Mouse (Mus musculus) skeletal muscle tissue, postnatal 0 days (tissue): ENCODE data around the gene Mfge8. TPM values are rescaled to one million over a fixed set of nuclear protein-coding genes. Genes with fewer than 3 reads are reported as not detected.

ENCODE experiments used
- polyA plus RNA-seq: library from polyadenylated mRNA; unstranded; fragments of >200 nt; fragmentation: Nextera tagmentation; extraction: Ambion mirVana; gene quantifications from 2 replicates; pipeline ENCODE4 v1.2.1, GENCODE M21; 2015

Gene Mfge8
- 123 and 143 TPM in 2 replicates for polyA plus RNA-seq

DNA sequence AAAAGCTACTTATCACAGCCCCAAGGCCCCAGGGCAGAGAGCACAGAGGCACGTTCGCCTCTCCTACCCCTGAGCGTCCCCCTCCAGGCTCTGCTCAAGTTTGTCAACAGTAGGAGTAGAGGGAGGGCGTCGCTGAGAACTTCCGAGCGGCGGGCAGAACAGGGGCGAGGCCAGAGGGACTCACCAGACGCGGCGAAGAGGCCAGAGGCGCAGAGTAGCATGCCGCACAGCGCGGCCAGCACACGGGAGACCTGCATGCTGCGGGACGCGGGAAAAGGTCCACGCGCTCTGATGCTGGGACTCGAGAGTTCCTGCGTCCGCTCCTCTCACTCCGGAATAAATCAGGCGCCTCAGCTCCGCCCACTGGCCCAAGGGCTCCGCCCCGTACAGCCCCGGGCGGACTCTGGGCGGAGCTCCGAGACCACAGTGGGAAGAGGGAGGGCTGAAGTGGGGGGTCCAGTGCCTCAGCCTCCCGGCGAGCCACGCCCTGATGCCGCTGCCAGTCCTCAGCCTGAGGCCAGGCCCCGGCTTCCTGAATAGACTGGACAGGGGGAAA lies at the start of gene Mfge8:
Gene Mfge8 (minus strand): TSS at position 350 of the 556 bp plus-strand sequence.

DNA sequence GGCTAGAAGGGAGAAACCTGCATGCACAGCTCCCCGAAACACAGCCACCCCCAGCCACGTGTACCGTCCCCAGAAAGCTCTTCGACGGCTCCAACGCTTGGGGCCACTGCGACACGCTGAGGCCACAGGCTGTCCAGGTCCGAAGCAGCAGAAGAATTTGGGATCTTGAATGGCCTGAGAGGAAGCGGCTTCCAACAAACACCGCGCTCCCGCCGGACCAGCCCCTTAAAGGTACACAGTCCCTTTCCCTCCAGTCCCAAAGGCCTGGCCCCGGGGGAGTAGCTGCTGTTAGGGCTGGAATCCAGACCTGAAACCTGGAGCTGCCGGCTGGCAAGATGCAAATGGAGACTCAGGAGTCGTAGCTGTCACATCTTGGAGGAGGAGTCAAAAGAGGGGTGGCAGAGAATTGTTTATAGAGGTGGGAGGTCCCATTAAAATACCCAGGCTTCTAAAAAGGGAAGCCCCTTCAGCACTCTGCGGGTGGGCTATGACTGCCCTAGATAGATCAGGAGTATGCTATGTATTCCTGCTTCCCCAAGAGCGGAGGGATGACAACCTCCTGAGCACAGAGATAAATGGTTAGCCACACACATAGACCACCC lies 17.9 kb downstream of the Mfge8 start, which contains the start of gene Hapln3:
Gene Hapln3 (minus strand): TSS at position 176 of the 602 bp plus-strand sequence.

Other genes with a start within 250 kb of the Mfge8 start
- 1.9 and 3.9 TPM in 2 replicates for gene Isg20, start 235.6 kb downstream of the Mfge8 start, polyA plus RNA-seq
- gene Acan, start 95.6 kb downstream of the Mfge8 start, polyA plus RNA-seq = 0.42 and 3.5 TPM in 2 replicates
- gene Hapln3, start 18.0 kb downstream of the Mfge8 start, polyA plus RNA-seq = 0.12 and 0.18 TPM in 2 replicates
- gene Abhd2, start 124.1 kb upstream of the Mfge8 start, polyA plus RNA-seq = 3.1 and 3.6 TPM in 2 replicates
- 0.11 and 0.13 TPM in 2 replicates for gene Rlbp1, start 238.0 kb upstream of the Mfge8 start, polyA plus RNA-seq
- gene Fanci, start 242.9 kb upstream of the Mfge8 start, polyA plus RNA-seq = 1.3 and 1.4 TPM in 2 replicates